Mouse (Mus musculus): ENCODE data around the gene Atg16l2.

Gene Atg16l2

DNA sequence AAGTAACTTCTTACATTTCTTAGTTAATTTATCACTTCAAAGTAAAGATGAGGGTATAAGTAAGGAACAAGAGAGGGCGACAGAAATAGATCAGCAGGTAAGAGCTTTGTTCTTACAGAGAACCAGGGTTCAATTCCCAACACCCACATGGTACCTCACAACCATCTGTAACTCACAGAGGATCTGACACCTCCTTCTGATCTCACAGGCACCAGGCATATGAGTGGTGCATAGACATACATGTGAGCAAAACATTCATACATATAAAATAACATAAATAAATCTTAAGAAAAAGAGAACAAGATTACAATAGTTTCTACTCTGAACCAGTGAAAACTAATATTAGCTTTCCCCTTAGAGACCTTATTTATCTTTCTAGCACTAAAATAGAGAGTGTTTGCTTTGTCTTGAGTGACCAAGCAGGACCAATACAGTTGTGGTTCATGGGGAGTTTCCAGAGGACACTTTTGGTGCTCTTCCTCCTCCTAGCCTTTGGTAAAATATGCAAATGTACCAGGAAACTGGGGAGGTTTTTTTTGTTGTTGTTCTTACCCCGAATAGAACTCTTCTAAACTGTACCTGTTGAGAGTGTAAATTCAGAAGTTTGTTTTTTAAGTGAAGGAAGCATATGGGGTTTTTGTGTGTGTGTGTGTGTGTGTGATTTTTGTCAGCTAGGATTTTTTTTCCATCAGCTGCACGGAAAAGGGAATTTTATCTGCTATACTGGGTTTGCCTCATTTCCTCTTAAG, 88.4 kb downstream of the Atg16l2 start:
- DNase-seq: no peak

Measured in kidney, postnatal 10 days (tissue).